Mouse (Mus musculus) midbrain, postnatal 0 days (tissue): Measurements from ENCODE around the gene Herc3. TPM values are rescaled to one million over a fixed set of nuclear protein-coding genes. Genes with fewer than 3 reads are reported as not detected.

Experiments
- ATAC-seq: fragments of 200-750 bp; cut with Nextera tagmentation; 2 replicates; pipeline ENCODE4 v1.8.0; 2017; ENCODE audit warnings: moderate number of reproducible peaks, mild to moderate bottlenecking, moderate TSS enrichment, moderate library complexity; ENCODE audit not compliant: low FRiP score
- DNase-seq: peaks from one replicate; pipeline ENCODE4 v3.0.0-alpha.2; 2015; ENCODE audit warnings: low spot score
- H3K27ac ChIP-seq: fragments of 300-500 bp; sonication (generic); 2 replicates; pipeline ENCODE4 v1.5.1; 2014; ENCODE audit warnings: low read depth, mild to moderate bottlenecking, low read length, mixed read lengths
- H3K27me3 ChIP-seq: fragments of 300-500 bp; sonication (generic); 2 replicates; pipeline ENCODE4 v1.6.1; 2014; ENCODE audit warnings: low read length, control low read depth, mixed read lengths; ENCODE audit not compliant: insufficient read depth
- H3K36me3 ChIP-seq: fragments of 300-500 bp; sonication (generic); 2 replicates; pipeline ENCODE4 v1.6.1; 2014; ENCODE audit warnings: low read length, control low read depth, mixed read lengths; ENCODE audit not compliant: insufficient read depth
- H3K4me1 ChIP-seq: fragments of 300-500 bp; sonication (generic); 2 replicates; pipeline ENCODE4 v1.6.1; 2014; ENCODE audit warnings: mild to moderate bottlenecking, control low read depth, antibody characterized with exemption, low read length, mixed read lengths; ENCODE audit not compliant: insufficient read depth
- H3K4me2 ChIP-seq: fragments of 300-500 bp; sonication (generic); 2 replicates; pipeline ENCODE4 v1.6.1; 2014; ENCODE audit warnings: low read depth, mild to moderate bottlenecking, low read length, mixed read lengths; ENCODE audit not compliant: poor library complexity, severe bottlenecking
- H3K4me3 ChIP-seq: fragments of 300-500 bp; sonication (generic); 2 replicates; pipeline ENCODE4 v1.5.1; 2014; ENCODE audit warnings: low read depth, mild to moderate bottlenecking, low read length, moderate library complexity
- H3K9ac ChIP-seq: fragments of 300-500 bp; sonication (generic); replicated peaks from 2 replicates; pipeline ENCODE4 v1.6.1; 2014; ENCODE audit warnings: mild to moderate bottlenecking, low read length, moderate library complexity, mixed read lengths; ENCODE audit not compliant: poor library complexity, severe bottlenecking
- H3K9me3 ChIP-seq: fragments of 300-500 bp; sonication (generic); 2 replicates; pipeline ENCODE4 v1.6.1; 2016; ENCODE audit warnings: low read length, control low read depth
- CTCF ChIP-seq: IDR thresholded peaks from 2 replicates; pipeline ENCODE4 v1.5.1; 2016; ENCODE audit warnings: antibody characterized with exemption, mild to moderate bottlenecking
- WGBS: fragments of 180-500 bp; shearing (Covaris S2); extraction: QIAGEN DNeasy Blood & Tissue Kit; methylation state at CpG from one replicate; pipeline ENCODE4 v1.1.7; 2014; 5-methylcytosine and 5-hydroxymethylcytosine counted together
- polyA plus RNA-seq: library from polyadenylated mRNA; unstranded; fragments of >200 nt; fragmentation: Nextera tagmentation; extraction: Ambion mirVana; gene quantifications from 2 replicates; pipeline ENCODE4 v1.2.1, GENCODE M21; 2015
- total RNA-seq: library from RNA; depleted of rRNA; stranded (reverse); fragments of >200 nt; gene quantifications from 2 replicates; pipeline ENCODE4 v1.2.3, GENCODE M21; 2014; rRNA removed

Herc3 gene
- total and polyA plus RNA-seq, 2 experiments from 2014 or later: 34.2 to 153 TPM

DNA sequence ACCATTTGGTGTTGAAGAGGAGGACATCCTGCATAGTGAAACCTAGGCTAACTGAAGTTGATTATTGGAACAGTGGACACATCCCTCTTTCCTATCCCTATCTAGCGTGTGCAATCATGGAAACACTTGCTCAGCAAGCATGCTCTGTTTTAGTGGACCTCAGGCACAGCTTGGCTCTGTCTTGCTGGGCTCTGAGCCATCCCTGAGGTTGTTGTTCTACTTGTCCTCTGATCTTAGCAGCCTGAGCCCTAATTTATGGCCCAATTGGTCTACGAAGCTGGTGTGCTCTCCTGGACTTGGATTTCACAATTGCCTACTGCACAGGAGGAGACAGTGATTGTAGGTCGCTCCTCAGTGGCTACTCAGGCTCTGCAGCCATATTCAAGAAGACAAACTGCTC is 137.0 kb downstream of the Herc3 start:
- WGBS: 84% methylated on average over 3 of the region's 3 CpGs
- Histone ChIP-seq H3K9me3 (no peaks in the 10 kb centered on the region), H3K36me3 (peaks cover 7% of the 10 kb centered on the region), H3K4me3 (no peak overlapping the region), H3K4me1 (no peaks in the 10 kb centered on the region), H3K9ac (no peak overlapping the region), H3K27me3 (no peaks in the 10 kb centered on the region), H3K27ac (no peak overlapping the region), H3K4me2 (no peak overlapping the region)
- no peak for TF ChIP-seq CTCF
- ATAC-seq: no peak
- DNase-seq: no peak

Other genes with a start within 250 kb of the Herc3 start
- 25.2 and 27.4 TPM in 2 replicates for gene Abcg2, start 246.9 kb upstream of the Herc3 start, total RNA-seq
- gene Abcg2, start 246.9 kb upstream of the Herc3 start, polyA plus RNA-seq: 28.6 and 29.0 TPM in 2 replicates
- 237 and 255 TPM in 2 replicates for gene Nap1l5, start 75.6 kb downstream of the Herc3 start, total RNA-seq
- 634 and 693 TPM in 2 replicates for gene Nap1l5, start 75.6 kb downstream of the Herc3 start, polyA plus RNA-seq
- gene Fam13a, start 193.1 kb downstream of the Herc3 start, total RNA-seq: 3.6 and 4.3 TPM in 2 replicates
- 8.8 and 13.7 TPM in 2 replicates for gene Fam13a, start 193.1 kb downstream of the Herc3 start, polyA plus RNA-seq